Mouse (Mus musculus): ENCODE data around the gene Vmn2r73. TPM values are rescaled to one million over a fixed set of nuclear protein-coding genes. Genes with fewer than 3 reads are reported as not detected.
"Not testable (repeated sequence)": the region's sequence is repeated elsewhere in the genome, so short reads cannot be mapped to it uniquely, and the experiment has no call there.

Gene Vmn2r73
- not detected in 2 replicates for polyA plus RNA-seq (2012; rRNA removed)

GRCm38 (mm10) chr7:85876166-85876565 lies at the start of gene Vmn2r73:
Vmn2r73 (minus strand) TSS chr7:85876266.
- no peak within 1 kb of the TSS for H3K27ac ChIP-seq (ENCODE audit: insufficient read depth, low read depth, low read length)
- no peak for TF ChIP-seq POLR2A (IDR thresholded peaks at IDR 0.05; ENCODE audit: low read depth, low read length)
- H3K36me3 ChIP-seq (ENCODE audit: control insufficient read depth, insufficient read depth, low read length) = no peaks in the 10 kb centered on the region
- no peaks in the 10 kb centered on the region for H3K4me1 ChIP-seq (ENCODE audit: control insufficient read depth, insufficient read depth, low read length)
- 67% methylated on average over 1 of the region's 1 CpGs for WGBS
- DNase-seq = no peak
- no peaks in the 10 kb centered on the region for H3K27me3 ChIP-seq (replicated peaks; ENCODE audit: control insufficient read depth, insufficient read depth, low read length)
- no peak within 1 kb of the TSS for H3K4me3 ChIP-seq (ENCODE audit: insufficient read depth, low read depth, low read length)

- no peak overlapping the region for H3K27ac ChIP-seq (ENCODE audit: insufficient read depth, low read depth, low read length)
- no peaks in the 10 kb centered on the region for H3K36me3 ChIP-seq (ENCODE audit: control insufficient read depth, insufficient read depth, low read length)
- WGBS = 3% methylated on average over 2 of the region's 2 CpGs
- no peaks in the 10 kb centered on the region for H3K27me3 ChIP-seq (replicated peaks; ENCODE audit: control insufficient read depth, insufficient read depth, low read length)
- no peaks in the 10 kb centered on the region for H3K4me1 ChIP-seq (ENCODE audit: control insufficient read depth, insufficient read depth, low read length)
- no peak for DNase-seq
- H3K4me3 ChIP-seq (ENCODE audit: insufficient read depth, low read depth, low read length) = no peak overlapping the region
- TF ChIP-seq POLR2A (IDR thresholded peaks at IDR 0.05; ENCODE audit: low read depth, low read length) (no peak), CTCF (conservative IDR thresholded peaks at IDR 0.05; ENCODE audit: insufficient read depth, insufficient read length, low read depth, low read length) (no peak)
These were observed 35.7 kb downstream of the Vmn2r73 start for GRCm38 (mm10) chr7:85840090-85840948.

DNA sequence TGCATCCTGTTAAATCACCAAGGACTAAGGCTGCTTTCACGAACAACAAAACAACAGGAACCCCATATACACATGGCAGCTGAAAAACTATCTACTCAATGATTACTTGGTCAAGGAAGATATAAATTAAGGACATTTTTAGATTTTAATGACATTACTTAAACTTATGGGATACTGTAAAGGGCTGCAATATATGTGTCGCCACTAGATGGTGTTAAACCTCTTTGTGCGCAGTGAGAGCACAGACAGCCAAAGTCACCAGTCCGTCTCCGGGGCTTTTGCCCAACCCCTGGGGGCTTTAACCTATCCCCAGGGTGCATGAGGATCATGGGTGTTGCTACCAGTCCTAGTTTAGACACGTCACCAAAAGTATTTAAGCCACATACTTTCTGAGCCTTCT lies 58.0 kb downstream of the Vmn2r73 start:
- H3K27me3 ChIP-seq (replicated peaks; ENCODE audit: control insufficient read depth, insufficient read depth, low read length); H3K36me3 ChIP-seq (ENCODE audit: control insufficient read depth, insufficient read depth, low read length); H3K4me3 ChIP-seq (ENCODE audit: insufficient read depth, low read depth, low read length); H3K27ac ChIP-seq (ENCODE audit: insufficient read depth, low read depth, low read length); H3K4me1 ChIP-seq (ENCODE audit: control insufficient read depth, insufficient read depth, low read length): not testable (repeated sequence)
- peak; percentile 11 for DNase-seq
- 6% methylated on average over 6 of the region's 6 CpGs for WGBS

Other genes starting within 250 kb of the Vmn2r73 start
- gene Vmn2r72, start 121.2 kb downstream of the Vmn2r73 start, polyA plus RNA-seq (2012; rRNA removed) = not detected in 2 replicates
- not detected in 2 replicates for gene Vmn2r74, start 85.4 kb upstream of the Vmn2r73 start, polyA plus RNA-seq (2012; rRNA removed)

Data from kidney, adult 2 months (tissue).